Mouse (Mus musculus): ENCODE results near the gene Cdk19. TPM values are rescaled to one million over a fixed set of nuclear protein-coding genes. Genes with fewer than 3 reads are reported as not detected.

The Cdk19 gene
- polyA plus RNA-seq, 1 experiment from 2014 or later, result 11.3 TPM

DNA sequence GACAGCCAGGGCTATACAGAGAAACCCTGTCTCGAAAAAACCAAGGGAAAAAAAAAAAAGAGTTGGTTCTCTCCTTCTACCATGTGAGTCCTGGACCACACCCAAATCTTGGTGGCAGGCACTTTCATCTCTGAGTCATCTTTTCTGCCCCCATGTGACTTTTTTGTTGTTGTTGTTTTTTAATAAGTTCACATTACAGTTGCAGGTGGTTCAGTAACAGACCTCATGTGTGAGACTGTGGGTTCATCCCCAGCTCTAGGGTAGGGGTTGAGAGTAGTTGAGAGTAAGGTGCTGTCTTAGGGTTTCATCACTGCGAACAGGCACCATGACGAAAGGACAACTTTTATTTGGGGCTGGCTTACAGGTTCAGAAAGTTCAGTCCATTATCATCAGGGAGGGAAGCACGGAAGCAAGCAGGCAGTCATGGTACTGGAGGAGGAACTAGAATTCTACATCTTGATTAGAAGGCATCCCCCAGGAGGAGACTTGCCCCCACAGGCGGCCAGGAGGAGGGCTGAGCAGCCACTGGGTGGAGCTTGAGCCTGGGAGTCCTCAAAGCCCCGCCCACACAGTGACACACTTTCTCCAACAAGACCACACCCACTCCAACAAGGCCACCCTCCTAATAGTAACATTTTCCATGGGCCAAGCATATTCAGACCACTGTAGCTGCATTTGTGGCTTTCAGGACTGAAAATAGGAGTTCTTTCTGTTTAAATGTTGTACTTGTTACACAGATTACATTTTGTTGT, 29.3 kb upstream of the Cdk19 start:
- H3K4me1 ChIP-seq (ENCODE audit: control insufficient read depth, insufficient read depth, low read length), result no peaks in the 10 kb centered on the region
- DNase-seq (ENCODE audit: low spot score) (no peak), ATAC-seq (replicated peaks; ENCODE audit: insufficient number of reproducible peaks, low FRiP score, low TSS enrichment, low read depth) (no peak)
- WGBS, result 51% methylated on average over 6 of the region's 6 CpGs
- H3K27ac ChIP-seq (replicated peaks; ENCODE audit: low read depth, low read length), result no peak overlapping the region
- no peaks in the 10 kb centered on the region for H3K27me3 ChIP-seq (ENCODE audit: control insufficient read depth, insufficient read depth, low read length)
- no peaks in the 10 kb centered on the region for H3K9me3 ChIP-seq (replicated peaks; ENCODE audit: control insufficient read depth, low read length)
- no peak overlapping the region for H3K9ac ChIP-seq (replicated peaks; ENCODE audit: low read length)
- no peak overlapping the region for H3K4me3 ChIP-seq (ENCODE audit: low read depth, low read length)
- H3K36me3 ChIP-seq (replicated peaks; ENCODE audit: control insufficient read depth, insufficient read depth, low read depth, low read length), result no peaks in the 10 kb centered on the region
- H3K4me2 ChIP-seq (ENCODE audit: low read depth, low read length), result no peak overlapping the region

DNA sequence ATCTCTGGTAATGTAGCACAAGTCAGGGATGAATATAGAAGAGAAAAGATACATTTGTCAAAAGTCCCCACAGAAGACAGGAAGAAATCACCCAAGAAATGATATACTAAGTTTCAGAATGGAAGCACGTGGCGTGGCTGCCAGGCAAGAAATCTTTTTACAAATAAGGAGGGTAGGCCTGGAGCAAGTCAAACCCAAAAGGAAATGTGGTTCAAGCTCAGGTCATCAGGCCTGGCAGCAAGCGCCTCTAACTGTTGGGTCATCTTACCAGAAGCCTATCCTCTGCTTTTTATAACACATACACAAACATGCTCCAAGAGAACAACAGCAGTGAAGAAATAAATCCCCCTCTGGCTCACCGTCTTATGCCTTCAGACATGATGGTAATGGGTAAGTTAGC, 26.6 kb upstream of the Cdk19 start:
- no peak overlapping the region for H3K9ac ChIP-seq (replicated peaks; ENCODE audit: low read length)
- no peak for DNase-seq (ENCODE audit: low spot score)
- WGBS, result 68% methylated on average over 4 of the region's 4 CpGs
- H3K4me3 ChIP-seq (ENCODE audit: low read depth, low read length), result no peak overlapping the region
- H3K4me1 ChIP-seq (ENCODE audit: control insufficient read depth, insufficient read depth, low read length), result no peaks in the 10 kb centered on the region
- no peaks in the 10 kb centered on the region for H3K36me3 ChIP-seq (replicated peaks; ENCODE audit: control insufficient read depth, insufficient read depth, low read depth, low read length)
- no peak overlapping the region for H3K4me2 ChIP-seq (ENCODE audit: low read depth, low read length)
- ATAC-seq (replicated peaks; ENCODE audit: insufficient number of reproducible peaks, low FRiP score, low TSS enrichment, low read depth), result no peak
- H3K27me3 ChIP-seq (ENCODE audit: control insufficient read depth, insufficient read depth, low read length), result no peaks in the 10 kb centered on the region
- no peaks in the 10 kb centered on the region for H3K9me3 ChIP-seq (replicated peaks; ENCODE audit: control insufficient read depth, low read length)
- H3K27ac ChIP-seq (replicated peaks; ENCODE audit: low read depth, low read length), result no peak overlapping the region

DNA sequence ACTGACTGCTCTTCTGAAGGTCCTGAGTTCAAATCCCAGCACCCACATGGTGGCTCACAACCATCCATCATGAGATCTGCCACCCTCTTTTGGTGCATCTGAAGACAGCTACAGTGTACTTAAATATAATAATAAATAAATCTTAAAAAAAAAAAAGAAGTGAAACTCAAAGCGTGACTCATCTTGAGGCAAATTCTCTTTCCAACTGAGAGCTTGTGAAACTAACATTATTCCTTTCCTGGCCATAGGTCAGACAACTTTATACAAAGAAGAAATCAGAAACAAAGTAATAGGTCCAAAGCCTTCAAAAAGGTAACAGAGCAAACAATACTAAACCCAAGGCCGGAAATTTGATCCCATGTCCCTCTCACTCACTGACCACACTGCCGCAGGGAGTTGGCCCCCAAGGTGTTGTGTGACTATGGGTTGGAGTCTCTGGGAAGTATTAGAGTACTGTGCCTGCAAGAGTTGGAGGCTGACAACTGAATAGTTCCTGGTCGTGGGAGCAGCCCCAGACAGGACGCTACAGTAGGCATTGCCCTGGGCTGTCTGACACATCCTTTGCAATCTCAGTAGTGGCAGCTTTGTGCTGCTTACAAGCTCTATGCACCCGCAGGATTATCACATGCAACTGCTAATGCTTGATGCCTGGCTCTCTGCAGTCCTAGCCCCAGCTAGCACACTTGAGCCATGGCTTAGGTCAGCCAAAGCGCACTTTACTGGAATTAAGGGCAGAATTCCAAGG, 22.4 kb upstream of the Cdk19 start:
- H3K36me3 ChIP-seq (replicated peaks; ENCODE audit: control insufficient read depth, insufficient read depth, low read depth, low read length), result no peaks in the 10 kb centered on the region
- H3K4me2 ChIP-seq (ENCODE audit: low read depth, low read length), result no peak overlapping the region
- no peak for ATAC-seq (replicated peaks; ENCODE audit: insufficient number of reproducible peaks, low FRiP score, low TSS enrichment, low read depth)

DNA sequence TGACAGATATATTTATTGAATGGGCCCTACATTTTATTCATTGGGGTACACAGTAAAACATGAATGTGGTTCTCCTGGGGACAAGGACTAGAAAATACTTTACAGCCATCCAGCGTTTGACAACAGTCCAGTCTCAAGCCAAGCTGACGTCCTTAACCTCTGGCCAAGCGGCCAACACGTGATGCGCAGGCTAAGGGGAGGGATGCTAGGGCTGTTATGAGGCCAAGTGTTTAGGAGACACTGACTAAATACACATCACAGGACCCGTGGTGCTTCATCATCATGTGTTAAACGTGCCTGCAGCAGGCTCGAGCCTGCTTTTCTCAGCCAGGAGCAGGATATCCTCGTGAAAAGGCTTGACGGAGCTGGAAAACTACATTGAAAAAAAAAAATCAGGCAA, 19.1 kb upstream of the Cdk19 start:
- ATAC-seq (replicated peaks; ENCODE audit: insufficient number of reproducible peaks, low FRiP score, low TSS enrichment, low read depth), result no peak
- Histone ChIP-seq H3K4me3 (ENCODE audit: low read depth, low read length) (no peak overlapping the region), H3K9ac (replicated peaks; ENCODE audit: low read length) (no peak overlapping the region), H3K4me2 (ENCODE audit: low read depth, low read length) (no peak overlapping the region), H3K36me3 (replicated peaks; ENCODE audit: control insufficient read depth, insufficient read depth, low read depth, low read length) (no peaks in the 10 kb centered on the region), H3K4me1 (ENCODE audit: control insufficient read depth, insufficient read depth, low read length) (no peaks in the 10 kb centered on the region), H3K27me3 (ENCODE audit: control insufficient read depth, insufficient read depth, low read length) (no peaks in the 10 kb centered on the region), H3K27ac (replicated peaks; ENCODE audit: low read depth, low read length) (no peak overlapping the region), H3K9me3 (replicated peaks; ENCODE audit: control insufficient read depth, low read length) (no peaks in the 10 kb centered on the region)
- 94% methylated on average over 10 of the region's 10 CpGs for WGBS
- DNase-seq (ENCODE audit: low spot score), result no peak

More for the DNA sequence above, 22.4 kb upstream of the Cdk19 start:
- no peak for DNase-seq (ENCODE audit: low spot score)
- no peak overlapping the region for H3K4me3 ChIP-seq (ENCODE audit: low read depth, low read length)
- no peak overlapping the region for H3K9ac ChIP-seq (replicated peaks; ENCODE audit: low read length)
- H3K4me1 ChIP-seq (ENCODE audit: control insufficient read depth, insufficient read depth, low read length), result no peaks in the 10 kb centered on the region
- WGBS, result 44% methylated on average over 7 of the region's 7 CpGs
- no peak overlapping the region for H3K27ac ChIP-seq (replicated peaks; ENCODE audit: low read depth, low read length)
- no peaks in the 10 kb centered on the region for H3K9me3 ChIP-seq (replicated peaks; ENCODE audit: control insufficient read depth, low read length)
- H3K27me3 ChIP-seq (ENCODE audit: control insufficient read depth, insufficient read depth, low read length), result no peaks in the 10 kb centered on the region

DNA sequence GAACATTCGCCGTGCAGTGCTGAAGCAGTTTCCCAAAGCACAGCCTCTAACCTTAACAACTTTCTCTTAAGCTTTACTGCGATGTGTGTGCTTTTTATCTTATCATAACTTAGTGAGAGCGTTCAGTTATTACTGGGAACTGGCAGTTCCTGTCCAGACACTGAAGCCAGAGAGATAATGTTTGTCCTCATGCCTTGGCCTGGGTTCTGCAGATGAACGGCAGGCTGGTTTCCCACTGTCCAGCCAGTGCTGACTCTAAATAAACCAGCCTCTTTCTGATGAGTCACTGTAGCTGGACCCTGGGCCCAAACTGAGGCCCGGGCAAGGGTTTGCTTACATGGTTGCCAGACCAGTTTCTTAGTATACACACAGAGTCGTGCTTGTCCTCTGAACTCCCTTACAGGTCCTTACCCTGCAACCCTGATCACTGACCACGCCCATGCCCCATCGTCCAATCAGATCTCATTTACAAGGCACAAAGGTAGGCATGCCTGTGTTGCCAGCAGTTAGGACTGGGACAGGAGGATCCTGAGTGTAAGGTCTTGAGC, 11.3 kb upstream of the Cdk19 start:
- no peaks in the 10 kb centered on the region for H3K9me3 ChIP-seq (replicated peaks; ENCODE audit: control insufficient read depth, low read length)
- ATAC-seq (replicated peaks; ENCODE audit: insufficient number of reproducible peaks, low FRiP score, low TSS enrichment, low read depth), result no peak
- WGBS, result 80% methylated on average over 9 of the region's 9 CpGs

DNA sequence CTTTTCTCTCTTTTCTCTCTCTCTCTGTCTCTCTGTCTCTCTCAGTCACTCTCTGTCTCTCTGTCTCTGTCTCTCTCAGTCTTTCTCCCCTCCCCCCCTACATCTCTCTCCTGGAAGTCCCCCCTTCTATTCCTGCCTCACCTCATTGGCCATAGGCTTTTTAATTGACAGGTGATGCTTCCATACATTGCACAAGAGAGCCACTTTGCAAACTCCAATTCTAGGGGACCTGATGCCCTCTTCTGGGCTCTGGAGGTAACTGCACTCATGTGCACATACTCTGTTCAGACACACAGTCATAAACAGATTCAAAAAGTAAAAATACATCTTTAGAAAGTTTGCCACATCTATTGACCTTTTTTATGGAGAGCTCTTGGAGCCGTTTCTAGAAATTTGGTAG, 9.1 kb upstream of the Cdk19 start:
- no peaks in the 10 kb centered on the region for H3K36me3 ChIP-seq (replicated peaks; ENCODE audit: control insufficient read depth, insufficient read depth, low read depth, low read length)
- no peaks in the 10 kb centered on the region for H3K9me3 ChIP-seq (replicated peaks; ENCODE audit: control insufficient read depth, low read length)
- ATAC-seq (replicated peaks; ENCODE audit: insufficient number of reproducible peaks, low FRiP score, low TSS enrichment, low read depth) (no peak), DNase-seq (ENCODE audit: low spot score) (no peak)
- no peak overlapping the region for H3K27ac ChIP-seq (replicated peaks; ENCODE audit: low read depth, low read length)
- 89% methylated on average over 1 of the region's 1 CpGs for WGBS
- no peak overlapping the region for H3K4me3 ChIP-seq (ENCODE audit: low read depth, low read length)
- H3K4me2 ChIP-seq (ENCODE audit: low read depth, low read length), result no peak overlapping the region
- no peaks in the 10 kb centered on the region for H3K27me3 ChIP-seq (ENCODE audit: control insufficient read depth, insufficient read depth, low read length)
- H3K4me1 ChIP-seq (ENCODE audit: control insufficient read depth, insufficient read depth, low read length), result no peaks in the 10 kb centered on the region
- no peak overlapping the region for H3K9ac ChIP-seq (replicated peaks; ENCODE audit: low read length)

More for the DNA sequence above, 11.3 kb upstream of the Cdk19 start:
- H3K36me3 ChIP-seq (replicated peaks; ENCODE audit: control insufficient read depth, insufficient read depth, low read depth, low read length), result no peaks in the 10 kb centered on the region
- H3K27me3 ChIP-seq (ENCODE audit: control insufficient read depth, insufficient read depth, low read length), result no peaks in the 10 kb centered on the region
- H3K9ac ChIP-seq (replicated peaks; ENCODE audit: low read length), result no peak overlapping the region
- no peak overlapping the region for H3K4me3 ChIP-seq (ENCODE audit: low read depth, low read length)
- H3K4me2 ChIP-seq (ENCODE audit: low read depth, low read length), result no peak overlapping the region
- H3K4me1 ChIP-seq (ENCODE audit: control insufficient read depth, insufficient read depth, low read length), result no peaks in the 10 kb centered on the region
- no peak overlapping the region for H3K27ac ChIP-seq (replicated peaks; ENCODE audit: low read depth, low read length)
- no peak for DNase-seq (ENCODE audit: low spot score)

DNA sequence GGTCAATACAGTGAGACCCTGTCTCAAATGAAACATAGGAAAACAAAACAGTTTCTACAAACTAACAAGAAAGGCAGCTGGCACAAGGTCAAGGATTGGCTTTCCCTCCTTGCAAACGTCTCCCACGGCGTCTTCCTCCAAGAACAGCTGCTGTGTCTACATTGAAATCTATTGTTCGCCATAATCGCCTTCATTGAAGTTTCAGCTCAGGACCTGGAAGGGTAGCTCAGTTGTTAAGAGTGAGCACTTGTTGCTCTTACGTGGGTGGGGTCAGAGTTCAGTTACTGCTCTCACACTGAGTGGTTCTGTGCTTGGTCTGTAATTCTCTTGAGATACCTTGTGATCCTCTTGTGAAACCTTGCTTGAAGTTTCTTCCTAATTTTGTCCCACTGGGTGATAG, 6.5 kb upstream of the Cdk19 start:
- Histone ChIP-seq H3K4me3 (ENCODE audit: low read depth, low read length) (no peak overlapping the region), H3K9ac (replicated peaks; ENCODE audit: low read length) (no peak overlapping the region), H3K36me3 (replicated peaks; ENCODE audit: control insufficient read depth, insufficient read depth, low read depth, low read length) (no peaks in the 10 kb centered on the region), H3K9me3 (replicated peaks; ENCODE audit: control insufficient read depth, low read length) (no peaks in the 10 kb centered on the region), H3K4me1 (ENCODE audit: control insufficient read depth, insufficient read depth, low read length) (no peaks in the 10 kb centered on the region), H3K27me3 (ENCODE audit: control insufficient read depth, insufficient read depth, low read length) (no peaks in the 10 kb centered on the region), H3K27ac (replicated peaks; ENCODE audit: low read depth, low read length) (no peak overlapping the region), H3K4me2 (ENCODE audit: low read depth, low read length) (no peak overlapping the region)
- ATAC-seq (replicated peaks; ENCODE audit: insufficient number of reproducible peaks, low FRiP score, low TSS enrichment, low read depth) (no peak), DNase-seq (ENCODE audit: low spot score) (no peak)
- 64% methylated on average over 6 of the region's 6 CpGs for WGBS

DNA sequence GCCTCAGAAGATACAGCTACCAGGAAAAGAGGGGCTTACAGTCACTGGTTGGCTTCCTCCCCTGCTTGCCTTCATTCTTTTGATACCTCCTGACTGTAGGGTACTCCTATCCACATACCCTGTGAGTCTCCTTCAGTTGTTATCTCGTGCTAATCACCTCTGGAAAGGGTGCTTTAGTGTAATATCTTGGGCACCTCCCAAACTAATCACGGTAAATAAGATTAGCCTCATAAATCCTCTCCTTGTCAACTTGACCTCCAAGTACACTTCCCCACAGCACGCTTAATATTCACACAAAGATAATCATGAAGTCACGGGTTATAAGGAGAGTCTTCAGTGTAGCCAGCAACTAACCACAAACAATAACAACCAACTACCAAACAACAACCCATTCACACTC, 2.7 kb downstream of the Cdk19 start:
- no peak overlapping the region for H3K27ac ChIP-seq (replicated peaks; ENCODE audit: low read depth, low read length)
- WGBS, result 88% methylated on average over 4 of the region's 4 CpGs
- DNase-seq (ENCODE audit: low spot score) (no peak), ATAC-seq (replicated peaks; ENCODE audit: insufficient number of reproducible peaks, low FRiP score, low TSS enrichment, low read depth) (no peak)
- H3K4me3 ChIP-seq (ENCODE audit: low read depth, low read length), result no peak overlapping the region
- H3K36me3 ChIP-seq (replicated peaks; ENCODE audit: control insufficient read depth, insufficient read depth, low read depth, low read length), result no peaks in the 10 kb centered on the region
- H3K9me3 ChIP-seq (replicated peaks; ENCODE audit: control insufficient read depth, low read length), result no peaks in the 10 kb centered on the region
- no peak overlapping the region for H3K9ac ChIP-seq (replicated peaks; ENCODE audit: low read length)
- H3K4me2 ChIP-seq (ENCODE audit: low read depth, low read length), result no peak overlapping the region
- H3K27me3 ChIP-seq (ENCODE audit: control insufficient read depth, insufficient read depth, low read length), result no peaks in the 10 kb centered on the region
- H3K4me1 ChIP-seq (ENCODE audit: control insufficient read depth, insufficient read depth, low read length), result no peaks in the 10 kb centered on the region

Measured in embryonic facial prominence, embryonic 11.5 days (tissue).